Mouse (Mus musculus): ENCODE results near the gene Casp8ap2. TPM values are rescaled to one million over a fixed set of nuclear protein-coding genes. Genes with fewer than 3 reads are reported as not detected.

Gene Casp8ap2
- 5.7 TPM for polyA plus RNA-seq (2015; fragmentation: Illumina TruSeq; extraction: RNeasy Lipid Tissue Mini Kit (QIAGEN cat#74804); ENCODE audit: low read depth, low replicate concordance)

DNA sequence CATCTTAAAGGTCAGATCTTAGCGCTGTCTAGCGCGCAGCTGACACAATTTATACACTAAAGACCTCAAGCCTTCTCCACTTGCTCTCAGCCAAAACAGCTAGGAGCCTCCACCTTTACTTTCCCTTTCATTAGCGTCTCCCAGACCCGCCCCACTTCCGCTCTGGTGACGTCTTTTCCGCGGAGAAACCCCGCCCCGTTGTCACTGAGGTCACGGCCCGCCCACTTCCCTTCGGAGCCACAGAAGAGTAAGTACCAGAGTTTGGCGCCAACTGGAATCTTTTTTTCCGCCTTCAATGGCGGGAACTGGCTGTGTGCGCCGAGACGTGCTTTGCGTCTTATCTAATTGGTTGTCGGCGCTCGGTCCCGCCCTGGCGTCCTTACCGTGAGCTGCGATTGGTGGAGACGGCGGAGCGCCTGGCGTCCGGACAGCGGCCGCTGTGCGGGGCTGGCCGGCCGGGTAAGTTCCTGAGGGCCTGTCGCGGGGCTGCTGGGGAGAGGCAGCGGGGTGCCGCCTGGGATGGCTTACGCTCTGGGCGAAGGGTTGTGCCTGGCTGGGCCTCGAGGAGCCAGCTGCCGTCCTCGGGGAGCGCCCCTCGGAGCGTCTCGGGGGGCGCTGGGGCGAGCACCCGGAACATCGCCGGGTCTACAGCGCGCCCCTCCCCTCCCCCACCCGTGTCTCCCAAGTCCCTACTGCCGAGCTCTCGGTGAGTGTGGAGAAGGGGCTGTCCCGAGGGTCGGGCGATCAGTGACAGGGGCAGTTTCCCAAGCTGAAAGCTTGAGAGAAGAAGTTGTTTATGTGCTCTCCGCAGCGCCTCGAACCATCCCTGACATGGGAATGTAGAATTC, at the start of gene Casp8ap2:
Casp8ap2 (plus strand) TSS at position 418 of the 848 bp plus-strand sequence.

DNA sequence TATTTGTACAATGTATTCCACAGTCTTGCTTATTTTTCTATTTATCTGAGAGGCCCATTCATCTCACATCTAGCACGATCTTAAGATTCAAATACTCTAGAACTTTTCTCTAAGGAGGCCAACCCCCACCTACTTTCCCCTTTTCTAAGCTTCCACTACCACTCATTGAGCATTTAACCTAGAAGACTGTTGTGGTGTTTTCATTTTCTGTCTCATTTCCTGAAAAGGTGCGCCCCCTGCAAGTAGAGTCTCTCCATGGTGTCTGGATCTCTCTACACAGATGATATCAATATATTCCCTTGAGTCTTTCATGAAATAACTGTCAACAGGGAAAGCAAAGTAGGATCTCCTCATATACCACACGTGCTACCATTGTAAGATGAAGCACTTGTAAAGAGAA, 12.6 kb upstream of the Casp8ap2 start, which contains the start of gene Gja10:
Gja10 (minus strand) TSS at position 101 of the 400 bp plus-strand sequence.

GRCm38 (mm10) chr4:32656918-32657662, 41.8 kb downstream of the Casp8ap2 start, which contains the start of gene Mdn1:
Mdn1 (plus strand) TSS chr4:32657119.

Other genes starting within 250 kb of the Casp8ap2 start
- not detected for gene Gja10, start 12.7 kb upstream of the Casp8ap2 start, polyA plus RNA-seq (2015; fragmentation: Illumina TruSeq; extraction: RNeasy Lipid Tissue Mini Kit (QIAGEN cat#74804); ENCODE audit: low read depth, low replicate concordance)
- 19.2 TPM for gene Mdn1, start 41.7 kb downstream of the Casp8ap2 start, polyA plus RNA-seq (2015; fragmentation: Illumina TruSeq; extraction: RNeasy Lipid Tissue Mini Kit (QIAGEN cat#74804); ENCODE audit: low read depth, low replicate concordance)
- gene Lyrm2, start 184.8 kb downstream of the Casp8ap2 start, polyA plus RNA-seq (2015; fragmentation: Illumina TruSeq; extraction: RNeasy Lipid Tissue Mini Kit (QIAGEN cat#74804); ENCODE audit: low read depth, low replicate concordance), result 77.3 TPM